Mouse (Mus musculus): ENCODE measurements at regions not wholly inside any gene's neighbourhood (a gene's known extent, or its start where the extent isn't known, plus 50 kb on each side); places are given as distances from the start of the nearest gene placed in this dataset.

GRCm38 (mm10) chr9:122437464-122437863 lies 86.1 kb downstream of the Abhd5 start:
- TF ChIP-seq GATA4 (IDR thresholded peaks at IDR 0.05; ENCODE audit: insufficient replicate concordance, low read length) = no peak

GRCm38 (mm10) chr9:122446387-122447105 lies 95.1 kb downstream of the Abhd5 start:
- no peak for TF ChIP-seq GATA4 (IDR thresholded peaks at IDR 0.05; ENCODE audit: insufficient replicate concordance, low read length)

- no peak for TF ChIP-seq GATA4 (IDR thresholded peaks at IDR 0.05; ENCODE audit: insufficient replicate concordance, low read length)
Observed at GRCm38 (mm10) chr9:122447568-122447967, 96.2 kb downstream of the Abhd5 start.

- TF ChIP-seq GATA4 (IDR thresholded peaks at IDR 0.05; ENCODE audit: insufficient replicate concordance, low read length) = no peak
Observed at GRCm38 (mm10) chr9:122448342-122448741, 96.9 kb downstream of the Abhd5 start.

- TF ChIP-seq GATA4 (IDR thresholded peaks at IDR 0.05; ENCODE audit: insufficient replicate concordance, low read length) = no peak
Observed at GRCm38 (mm10) chr9:122450524-122450923, 99.1 kb downstream of the Abhd5 start.

- TF ChIP-seq GATA4 (IDR thresholded peaks at IDR 0.05; ENCODE audit: insufficient replicate concordance, low read length) = no peak
Observed at GRCm38 (mm10) chr9:122455301-122455700, 103.9 kb downstream of the Abhd5 start.

- TF ChIP-seq GATA4 (IDR thresholded peaks at IDR 0.05; ENCODE audit: insufficient replicate concordance, low read length) = no peak
Observed at GRCm38 (mm10) chr9:122455779-122456178, 104.4 kb downstream of the Abhd5 start.

- TF ChIP-seq GATA4 (IDR thresholded peaks at IDR 0.05; ENCODE audit: insufficient replicate concordance, low read length) = no peak
Observed at GRCm38 (mm10) chr9:122459491-122459890, 108.1 kb downstream of the Abhd5 start.

GRCm38 (mm10) chr9:122471539-122471938 lies 120.1 kb downstream of the Abhd5 start:
- no peak for TF ChIP-seq GATA4 (IDR thresholded peaks at IDR 0.05; ENCODE audit: insufficient replicate concordance, low read length)

- TF ChIP-seq GATA4 (IDR thresholded peaks at IDR 0.05; ENCODE audit: insufficient replicate concordance, low read length) = no peak
Observed at GRCm38 (mm10) chr9:122476356-122476755, 124.9 kb downstream of the Abhd5 start.

- no peak for TF ChIP-seq GATA4 (IDR thresholded peaks at IDR 0.05; ENCODE audit: insufficient replicate concordance, low read length)
Observed at GRCm38 (mm10) chr9:122487001-122487400, 135.6 kb downstream of the Abhd5 start.

- no peak for TF ChIP-seq GATA4 (IDR thresholded peaks at IDR 0.05; ENCODE audit: insufficient replicate concordance, low read length)
Observed at GRCm38 (mm10) chr9:122494691-122495090, 143.3 kb downstream of the Abhd5 start.

- TF ChIP-seq GATA4 (IDR thresholded peaks at IDR 0.05; ENCODE audit: insufficient replicate concordance, low read length) = no peak
Observed at GRCm38 (mm10) chr9:122496482-122496985, 145.1 kb downstream of the Abhd5 start.

- no peak for TF ChIP-seq GATA4 (IDR thresholded peaks at IDR 0.05; ENCODE audit: insufficient replicate concordance, low read length)
Observed at GRCm38 (mm10) chr9:122501864-122502341, 150.5 kb downstream of the Abhd5 start.

GRCm38 (mm10) chr9:122521569-122521968 lies 170.2 kb downstream of the Abhd5 start:
- no peak for TF ChIP-seq GATA4 (IDR thresholded peaks at IDR 0.05; ENCODE audit: insufficient replicate concordance, low read length)

- no peak for TF ChIP-seq GATA4 (IDR thresholded peaks at IDR 0.05; ENCODE audit: insufficient replicate concordance, low read length)
Observed at GRCm38 (mm10) chr9:122525621-122526055, 174.2 kb downstream of the Abhd5 start.

GRCm38 (mm10) chr9:122528267-122528666 lies 176.9 kb downstream of the Abhd5 start:
- no peak for TF ChIP-seq GATA4 (IDR thresholded peaks at IDR 0.05; ENCODE audit: insufficient replicate concordance, low read length)

All from liver, adult (tissue).